Mouse (Mus musculus) ovary, postnatal 36 days (tissue): ENCODE measurements around the gene Elf1.
A peak's percentile ranks its signal among the peaks of the same experiment; 100 is the strongest.

ENCODE experiments used
- DNase-seq: peaks from one replicate; pipeline ENCODE4 v3.0.0; 2022; ENCODE audit warnings: low spot score, mixed read lengths

The Elf1 gene

DNA sequence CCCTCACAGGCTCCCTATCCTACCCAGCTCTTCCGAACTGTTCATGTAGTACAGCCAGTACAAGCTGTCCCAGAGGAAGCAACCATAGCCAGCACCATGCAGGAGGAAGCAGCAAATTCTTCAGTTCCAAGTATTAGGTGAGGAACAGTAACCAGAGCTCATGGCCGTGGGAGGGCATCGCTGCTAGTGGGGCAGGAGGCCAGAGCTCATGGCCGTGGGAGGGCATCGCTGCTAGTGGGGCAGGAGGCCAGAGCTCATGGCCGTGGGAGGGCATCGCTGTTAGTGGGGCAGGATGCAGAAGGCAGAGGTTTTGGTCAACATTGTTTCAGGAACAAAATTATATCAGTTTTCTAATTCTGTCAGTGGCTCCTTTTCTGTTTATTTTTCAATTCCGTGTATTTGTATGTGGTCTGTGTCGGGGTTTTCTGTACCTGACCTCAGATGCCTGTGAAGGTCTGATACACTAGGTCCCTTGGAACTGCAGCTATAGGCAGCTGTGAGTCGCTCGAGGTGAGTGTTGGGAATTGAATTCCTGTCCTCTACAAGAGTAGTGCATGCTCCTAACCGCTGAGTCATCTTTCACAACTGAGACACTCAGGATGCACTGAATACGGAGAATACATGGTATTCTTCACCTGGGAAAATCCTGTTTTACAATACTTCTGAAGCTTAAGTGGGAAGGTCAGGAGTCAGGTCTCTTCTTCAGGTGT lies 92.6 kb downstream of the Elf1 start:
- no peak for DNase-seq

- DNase-seq: no peak
Observed at GRCm38 (mm10) chr14:79574361-79574760, 93.4 kb downstream of the Elf1 start.

- DNase-seq: no peak
Observed at GRCm38 (mm10) chr14:79583526-79584245, 102.7 kb downstream of the Elf1 start.

GRCm38 (mm10) chr14:79586499-79587138 lies 105.6 kb downstream of the Elf1 start:
- no peak for DNase-seq

- DNase-seq: peak; percentile 94
Observed at GRCm38 (mm10) chr14:79587139-79587851, 106.3 kb downstream of the Elf1 start, which contains the start of gene Sugt1. Sugt1 (plus strand) TSS chr14:79587691.

DNA sequence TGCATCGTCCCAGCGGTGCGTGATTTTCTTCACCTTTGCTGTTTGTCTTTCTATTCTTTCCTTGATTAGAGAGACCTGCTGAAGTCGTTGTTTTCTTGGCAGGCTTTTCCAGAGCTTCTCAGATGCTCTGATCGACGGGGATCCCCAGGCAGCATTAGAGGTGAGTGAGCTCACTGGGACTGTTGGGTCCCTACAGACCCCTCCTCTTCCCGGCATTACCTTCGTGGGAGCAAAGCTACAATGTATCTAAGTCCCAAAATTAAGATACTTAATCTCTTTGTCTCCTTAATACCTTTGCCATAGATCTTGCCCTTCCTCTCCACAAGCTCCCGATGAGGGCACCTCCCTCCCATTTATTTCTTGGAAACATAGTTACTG lies 106.8 kb downstream of the Elf1 start:
- DNase-seq: no peak

- DNase-seq: no peak
Observed at GRCm38 (mm10) chr14:79588534-79588951, 107.5 kb downstream of the Elf1 start.

- DNase-seq: no peak
Observed at GRCm38 (mm10) chr14:79589401-79589800, 108.4 kb downstream of the Elf1 start.

- DNase-seq: no peak
Observed at GRCm38 (mm10) chr14:79590916-79591315, 109.9 kb downstream of the Elf1 start.

- DNase-seq: no peak
Observed at GRCm38 (mm10) chr14:79591611-79592010, 110.6 kb downstream of the Elf1 start.

DNA sequence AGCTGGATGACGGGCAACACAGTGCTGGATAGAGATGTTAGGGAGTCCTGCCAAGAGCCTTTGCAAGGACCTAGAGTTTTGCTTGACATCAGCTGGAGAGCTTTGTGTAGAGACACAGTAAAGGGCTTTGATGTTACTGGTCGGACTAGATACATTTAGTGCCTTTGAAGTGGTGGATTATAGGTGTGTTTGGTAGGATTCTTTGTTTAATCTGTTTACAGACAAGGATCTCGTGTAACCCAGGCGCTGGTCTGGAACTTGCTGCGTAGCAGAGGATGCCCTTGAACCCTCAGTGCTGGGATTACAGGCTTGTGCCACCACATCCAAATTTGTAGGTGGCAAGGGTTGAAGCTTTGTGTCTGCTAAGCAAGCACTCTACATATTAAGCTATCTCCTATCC lies 113.1 kb downstream of the Elf1 start:
- DNase-seq: no peak

DNA sequence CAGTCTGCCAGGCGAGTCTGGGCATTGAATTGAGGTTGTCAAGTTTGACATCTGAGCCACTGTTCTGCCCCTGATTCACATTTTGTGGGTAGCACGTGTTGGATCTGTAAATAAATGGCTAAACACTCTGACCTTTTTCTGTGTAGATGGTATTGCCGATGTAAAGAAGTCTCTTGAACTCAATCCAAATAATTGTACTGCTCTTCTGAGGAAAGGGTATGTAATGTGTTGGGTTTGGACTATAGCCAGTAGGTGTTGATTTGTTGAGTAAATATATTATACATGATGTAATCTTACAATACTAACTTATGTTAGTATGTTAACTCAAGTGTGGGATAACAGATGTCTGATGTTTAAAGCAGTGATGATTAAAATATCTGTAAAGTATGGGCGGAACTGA lies 115.6 kb downstream of the Elf1 start:
- DNase-seq: no peak

DNA sequence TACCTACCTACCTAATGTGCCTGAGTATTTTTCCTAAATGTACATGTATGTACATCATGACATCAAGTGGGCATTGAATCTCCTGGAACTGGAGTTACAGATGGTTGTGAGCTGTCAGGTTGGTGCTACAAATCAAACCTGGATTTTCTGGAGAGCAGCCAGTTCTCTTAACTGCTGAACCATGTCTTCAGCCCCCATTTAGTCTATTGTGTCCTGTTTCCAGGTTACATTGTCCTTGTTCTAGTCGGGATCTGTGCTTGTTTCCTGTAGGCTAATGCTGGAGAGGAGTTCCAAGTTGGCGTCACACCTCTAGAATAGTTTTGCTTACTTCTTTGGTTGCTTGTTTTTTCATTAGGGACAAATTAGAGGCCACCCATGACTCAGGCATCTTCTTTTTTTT lies 124.9 kb downstream of the Elf1 start:
- no peak for DNase-seq

DNA sequence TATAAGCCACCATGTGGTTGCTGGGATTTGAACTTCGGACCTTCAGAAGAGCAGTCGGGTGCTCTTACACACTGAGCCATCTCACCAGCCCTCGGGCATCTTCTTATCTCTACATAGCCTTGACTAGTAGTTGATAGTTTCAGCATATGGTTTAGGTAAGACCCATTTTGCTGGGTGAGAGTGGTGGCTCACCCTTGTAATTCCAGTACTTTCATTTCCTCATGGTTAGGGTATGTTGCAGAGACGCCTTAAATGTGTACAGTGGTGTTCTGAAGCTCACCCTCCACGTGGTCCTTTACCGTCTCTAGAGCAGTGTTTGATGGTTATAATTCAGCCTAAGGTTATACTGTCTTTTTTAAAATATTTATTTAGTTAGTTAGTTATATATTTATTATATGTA lies 125.4 kb downstream of the Elf1 start:
- DNase-seq: no peak

DNA sequence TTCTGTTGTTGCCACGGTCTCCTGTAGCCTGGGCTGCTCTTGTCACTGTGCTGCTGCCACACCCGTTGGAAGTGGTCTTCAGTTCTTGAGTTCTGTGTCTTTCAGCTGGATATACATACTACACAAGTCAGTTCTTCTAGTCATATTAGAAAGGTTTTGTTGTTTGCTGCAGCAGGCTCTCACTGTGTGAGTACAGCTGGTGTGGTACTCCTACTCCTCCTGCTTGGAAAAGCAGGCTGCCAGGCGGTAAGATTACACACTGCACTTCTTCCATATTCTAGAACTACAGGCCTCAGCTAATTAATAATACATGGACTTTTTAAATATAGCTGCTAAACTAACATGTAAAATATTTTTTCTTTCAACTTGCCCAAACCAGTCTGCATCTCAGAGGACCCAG lies 125.9 kb downstream of the Elf1 start:
- no peak for DNase-seq

DNA sequence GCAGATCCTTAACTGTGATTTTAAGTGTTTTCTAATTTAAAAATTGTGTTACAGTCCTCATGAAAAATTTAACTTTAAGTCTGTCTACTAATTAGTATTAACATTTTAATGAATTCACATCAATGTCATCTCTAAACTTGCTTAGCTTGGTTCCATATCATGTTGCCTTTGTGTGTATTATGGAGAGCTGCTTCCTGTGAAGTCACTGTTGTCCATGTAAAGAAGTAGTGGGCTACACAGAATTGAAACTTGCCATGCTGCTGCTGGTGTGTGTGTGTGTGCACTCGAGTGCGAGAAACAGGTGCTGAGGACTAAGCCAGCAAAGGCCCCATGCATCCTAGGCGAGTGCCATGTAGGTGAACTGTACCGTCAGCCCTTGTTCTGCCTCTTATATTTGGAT lies 126.4 kb downstream of the Elf1 start:
- DNase-seq: no peak

GRCm38 (mm10) chr14:79608286-79608685 lies 127.3 kb downstream of the Elf1 start:
- no peak for DNase-seq

GRCm38 (mm10) chr14:79617121-79617828 lies 136.3 kb downstream of the Elf1 start:
- no peak for DNase-seq

DNA sequence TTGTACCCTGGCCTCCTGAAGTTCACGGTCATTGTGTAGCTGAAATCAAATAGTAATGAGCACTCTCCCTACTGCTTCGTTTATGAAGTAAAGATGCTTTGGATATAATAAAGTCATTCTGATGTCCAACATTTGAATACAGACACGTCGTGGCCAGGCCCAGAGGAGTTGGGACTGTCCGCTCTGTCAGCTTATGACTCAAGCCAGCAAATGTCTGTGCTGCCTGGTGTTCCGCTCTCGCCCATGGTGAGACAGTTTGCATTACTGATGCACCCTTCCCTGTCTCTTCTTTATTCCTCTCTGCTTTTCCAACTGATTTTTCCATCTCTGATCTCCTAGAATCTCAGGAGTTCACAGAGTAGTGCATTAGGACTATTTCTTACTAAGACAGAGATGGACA lies 138.8 kb downstream of the Elf1 start:
- no peak for DNase-seq

- DNase-seq: no peak
Observed at GRCm38 (mm10) chr14:79621143-79621542, 140.1 kb downstream of the Elf1 start.
